Mouse (Mus musculus): Measurements from ENCODE around the gene Bicra. TPM values are rescaled to one million over a fixed set of nuclear protein-coding genes. Genes with fewer than 3 reads are reported as not detected.

Bicra gene
- polyA plus RNA-seq, 1 experiment from 2014 or later: 1.8 TPM

GRCm38 (mm10) chr7:15968322-15968721 lies 79.4 kb downstream of the Bicra start:
- WGBS: 89% methylated on average over 8 of the region's 8 CpGs
- ATAC-seq (ENCODE audit: low FRiP score, low TSS enrichment) (no peak), DNase-seq (ENCODE audit: low spot score) (no peak)
- Histone ChIP-seq H3K9me3 (ENCODE audit: control insufficient read depth, low read length) (no peaks in the 10 kb centered on the region), H3K4me1 (replicated peaks; ENCODE audit: control insufficient read depth, insufficient read depth) (no peaks in the 10 kb centered on the region), H3K9ac (ENCODE audit: low read length) (no peak overlapping the region), H3K36me3 (ENCODE audit: control insufficient read depth, insufficient read depth, low read length) (peaks cover 17% of the 10 kb centered on the region), H3K4me3 (ENCODE audit: low read depth, low read length) (no peak overlapping the region), H3K4me2 (replicated peaks; ENCODE audit: low read depth) (no peak overlapping the region), H3K27ac (replicated peaks) (no peak overlapping the region), H3K27me3 (ENCODE audit: control insufficient read depth, insufficient read depth, low read length) (no peaks in the 10 kb centered on the region)
- no peak for TF ChIP-seq EP300 (optimal IDR thresholded peaks at IDR 0.05)
- TF ChIP-seq CTCF (IDR thresholded peaks at IDR 0.05; ENCODE audit: low read depth): no peak

- H3K4me1 ChIP-seq (replicated peaks; ENCODE audit: control insufficient read depth, insufficient read depth): peaks cover 4% of the 10 kb centered on the region; the same call in 1 of the 2 replicates
- DNase-seq (ENCODE audit: low spot score) (peak; percentile 71), ATAC-seq (ENCODE audit: low FRiP score, low TSS enrichment) (peak; percentile 84)
- TF ChIP-seq EP300 (optimal IDR thresholded peaks at IDR 0.05): no peak
- peak; percentile 94 for TF ChIP-seq CTCF (IDR thresholded peaks at IDR 0.05; ENCODE audit: low read depth)
- H3K36me3 ChIP-seq (ENCODE audit: control insufficient read depth, insufficient read depth, low read length): peaks cover 7% of the 10 kb centered on the region
- peak within 1 kb of the TSS; percentile 59 for H3K4me2 ChIP-seq (replicated peaks; ENCODE audit: low read depth)
- H3K9ac ChIP-seq (ENCODE audit: low read length): peak within 1 kb of the TSS; percentile 69
- H3K27me3 ChIP-seq (ENCODE audit: control insufficient read depth, insufficient read depth, low read length): no peaks in the 10 kb centered on the region
- H3K4me3 ChIP-seq (ENCODE audit: low read depth, low read length): peak within 1 kb of the TSS; percentile 58
- 3% methylated on average over 12 of the region's 22 CpGs for WGBS
- H3K27ac ChIP-seq (replicated peaks): peak within 1 kb of the TSS; percentile 53; the same call in 1 of the 2 replicates
- H3K9me3 ChIP-seq (ENCODE audit: control insufficient read depth, low read length): no peaks in the 10 kb centered on the region
These were observed 80.4 kb downstream of the Bicra start, which contains the start of gene Ehd2 for GRCm38 (mm10) chr7:15967312-15967711. Gene Ehd2 (minus strand): TSS chr7:15967567.

DNA sequence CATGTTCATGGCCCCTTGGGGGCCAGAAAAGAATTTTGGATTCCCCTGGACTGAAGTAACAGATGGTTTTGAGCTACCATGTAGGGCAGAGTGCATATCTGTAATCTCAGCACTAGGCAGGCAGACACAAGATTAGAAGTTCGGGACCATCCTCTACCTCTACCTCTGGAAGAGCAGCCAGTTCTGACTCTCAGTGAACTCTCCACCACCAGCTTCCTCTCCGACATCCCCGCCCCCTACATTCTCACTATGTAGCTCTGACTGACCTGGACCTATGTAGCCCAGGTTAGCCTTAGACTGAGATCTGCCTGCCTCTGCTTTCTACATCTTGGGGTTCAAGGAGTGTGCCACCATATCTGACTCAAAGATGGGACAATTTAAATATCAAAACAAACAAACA lies 81.2 kb downstream of the Bicra start:
- peak overlapping the region; percentile 58 for H3K4me3 ChIP-seq (ENCODE audit: low read depth, low read length)
- H3K4me1 ChIP-seq (replicated peaks; ENCODE audit: control insufficient read depth, insufficient read depth): peaks cover 4% of the 10 kb centered on the region
- ATAC-seq (ENCODE audit: low FRiP score, low TSS enrichment) (no peak), DNase-seq (ENCODE audit: low spot score) (no peak)
- TF ChIP-seq EP300 (optimal IDR thresholded peaks at IDR 0.05) (no peak), CTCF (IDR thresholded peaks at IDR 0.05; ENCODE audit: low read depth) (no peak)
- 0 out of 2 replicates have a peak overlapping the region, but pooled peaks have one; percentile 24 for H3K27ac ChIP-seq (replicated peaks)
- H3K9ac ChIP-seq (ENCODE audit: low read length): peak overlapping the region; percentile 69
- H3K27me3 ChIP-seq (ENCODE audit: control insufficient read depth, insufficient read depth, low read length): no peaks in the 10 kb centered on the region
- no peaks in the 10 kb centered on the region for H3K9me3 ChIP-seq (ENCODE audit: control insufficient read depth, low read length)
- no peaks in the 10 kb centered on the region; the same call in 1 of the 2 replicates for H3K36me3 ChIP-seq (ENCODE audit: control insufficient read depth, insufficient read depth, low read length)
- H3K4me2 ChIP-seq (replicated peaks; ENCODE audit: low read depth): peak overlapping the region; percentile 59
- 50% methylated on average over 3 of the region's 3 CpGs for WGBS

GRCm38 (mm10) chr7:15963798-15964652 lies 83.7 kb downstream of the Bicra start:
- Histone ChIP-seq H3K4me1 (replicated peaks; ENCODE audit: control insufficient read depth, insufficient read depth) (peaks cover 4% of the 10 kb centered on the region), H3K27ac (replicated peaks) (peak overlapping the region; percentile 90), H3K4me3 (ENCODE audit: low read depth, low read length) (no peak overlapping the region), H3K4me2 (replicated peaks; ENCODE audit: low read depth) (peak overlapping the region; percentile 21; the same call in 1 of the 2 replicates), H3K9me3 (ENCODE audit: control insufficient read depth, low read length) (no peaks in the 10 kb centered on the region), H3K9ac (ENCODE audit: low read length) (no peak overlapping the region), H3K27me3 (ENCODE audit: control insufficient read depth, insufficient read depth, low read length) (no peaks in the 10 kb centered on the region), H3K36me3 (ENCODE audit: control insufficient read depth, insufficient read depth, low read length) (no peaks in the 10 kb centered on the region; the same call in 1 of the 2 replicates)
- ATAC-seq (ENCODE audit: low FRiP score, low TSS enrichment) (no peak), DNase-seq (ENCODE audit: low spot score) (no peak)
- TF ChIP-seq CTCF (IDR thresholded peaks at IDR 0.05; ENCODE audit: low read depth) (no peak), EP300 (optimal IDR thresholded peaks at IDR 0.05) (no peak)
- WGBS: 73% methylated on average over 32 of the region's 32 CpGs

DNA sequence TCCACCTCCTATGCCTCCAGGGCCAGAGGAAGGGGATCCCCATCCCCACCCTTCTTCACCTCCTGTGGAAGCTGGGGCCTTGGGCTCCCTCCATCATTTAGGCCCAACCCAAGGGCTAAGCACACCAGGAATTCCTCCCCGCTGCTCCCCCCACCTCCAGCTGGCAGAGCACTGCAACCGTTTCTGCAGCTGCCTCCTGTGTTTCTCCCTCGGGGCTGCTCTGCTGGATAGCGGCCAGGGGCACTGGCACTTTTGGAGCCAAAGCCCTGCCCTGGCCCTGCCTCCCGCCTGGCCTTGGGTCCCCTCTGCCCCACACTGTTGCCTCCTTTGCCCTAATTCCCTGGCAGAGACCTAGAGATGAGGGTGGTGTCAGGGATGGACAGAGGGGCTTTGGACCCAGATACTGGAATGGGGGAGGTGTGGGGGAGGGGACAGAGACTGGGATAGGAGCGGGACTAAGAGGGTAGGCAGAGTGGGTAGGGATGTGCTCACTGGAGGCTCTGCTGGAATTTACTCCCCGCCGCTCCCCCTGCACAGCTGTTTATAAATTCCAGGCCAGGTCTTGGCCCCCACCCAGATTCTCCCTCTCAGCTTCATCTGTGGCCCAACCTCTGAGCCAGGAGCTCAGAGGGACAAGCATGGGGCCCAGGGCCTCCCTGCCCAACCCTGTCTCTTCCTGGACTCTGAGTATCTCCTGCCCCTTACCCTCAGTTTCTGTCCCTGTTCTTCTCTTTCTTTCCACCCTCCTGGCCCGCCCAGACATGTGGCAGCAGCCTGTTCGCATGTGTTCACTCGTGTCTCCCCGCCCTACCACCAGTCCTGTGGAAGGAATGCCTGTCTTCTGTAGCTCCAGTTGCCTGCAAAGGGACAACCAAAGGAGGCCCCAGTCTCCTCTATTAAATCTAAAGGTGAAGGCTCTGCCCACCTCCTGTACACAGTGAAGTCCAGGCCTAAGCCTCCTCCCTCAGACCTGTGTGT lies 85.1 kb downstream of the Bicra start:
- ATAC-seq (ENCODE audit: low FRiP score, low TSS enrichment): peak; percentile 74
- Histone ChIP-seq H3K27me3 (ENCODE audit: control insufficient read depth, insufficient read depth, low read length) (no peaks in the 10 kb centered on the region), H3K4me1 (replicated peaks; ENCODE audit: control insufficient read depth, insufficient read depth) (peaks cover 4% of the 10 kb centered on the region), H3K9me3 (ENCODE audit: control insufficient read depth, low read length) (no peaks in the 10 kb centered on the region), H3K4me2 (replicated peaks; ENCODE audit: low read depth) (peak overlapping the region; percentile 28), H3K9ac (ENCODE audit: low read length) (peak overlapping the region; percentile 23; the same call in 1 of the 2 replicates), H3K4me3 (ENCODE audit: low read depth, low read length) (peak overlapping the region; percentile 3; the same call in 1 of the 2 replicates), H3K36me3 (ENCODE audit: control insufficient read depth, insufficient read depth, low read length) (peaks cover 4% of the 10 kb centered on the region), H3K27ac (replicated peaks) (peak overlapping the region; percentile 90)
- 0 out of 2 replicates have a peak, but pooled peaks have one; percentile 6 for TF ChIP-seq CTCF (IDR thresholded peaks at IDR 0.05; ENCODE audit: low read depth)
- TF ChIP-seq EP300 (optimal IDR thresholded peaks at IDR 0.05): peak; percentile 85
- peak; percentile 70 for DNase-seq (ENCODE audit: low spot score)
- 20% methylated on average over 12 of the region's 12 CpGs for WGBS
